Mouse (Mus musculus) hindbrain, embryonic 12.5 days (tissue): ENCODE results near the gene Nkx2-3. TPM values are rescaled to one million over a fixed set of nuclear protein-coding genes. Genes with fewer than 3 reads are reported as not detected.

ENCODE experiments used
- microRNA-seq: library from miRNA; unstranded; fragments of <30 nt; microRNA quantifications from one replicate; pipeline ENCODE4, GENCODE M21; 2017
- polyA plus RNA-seq: library from polyadenylated mRNA; unstranded; fragments of >200 nt; fragmentation: Nextera tagmentation; extraction: Ambion mirVana; gene quantifications from 2 replicates; pipeline ENCODE4 v1.2.1, GENCODE M21; 2016

Gene Nkx2-3
- polyA plus RNA-seq, 1 experiment from 2014 or later, result 0.22 TPM

Small RNA genes within 50 kb of the gene (microRNA-seq; reads per million reads assigned to microRNA genes)
- not detected for gene Gm22646

Other genes with a start within 250 kb of the Nkx2-3 start
- gene Hpse2, start 224.0 kb upstream of the Nkx2-3 start, polyA plus RNA-seq, result 1.3 and 1.6 TPM in 2 replicates
- gene Cnnm1, start 171.9 kb upstream of the Nkx2-3 start, polyA plus RNA-seq, result 0.66 and 0.67 TPM in 2 replicates
- gene Got1, start 87.7 kb upstream of the Nkx2-3 start, polyA plus RNA-seq, result 54.9 and 58.5 TPM in 2 replicates
- 17.0 and 17.4 TPM in 2 replicates for gene Slc25a28, start 62.6 kb downstream of the Nkx2-3 start, polyA plus RNA-seq
- 10.5 and 12.5 TPM in 2 replicates for gene Entpd7, start 77.3 kb downstream of the Nkx2-3 start, polyA plus RNA-seq
- 10.1 and 11.1 TPM in 2 replicates for gene Cutc, start 140.7 kb downstream of the Nkx2-3 start, polyA plus RNA-seq
- 12.0 and 13.7 TPM in 2 replicates for gene Cox15, start 140.7 kb downstream of the Nkx2-3 start, polyA plus RNA-seq
- not detected in 2 replicates for gene Abcc2, start 169.9 kb downstream of the Nkx2-3 start, polyA plus RNA-seq